Mouse (Mus musculus) ES-Bruce4 (cell line): ENCODE data around the gene Rplp0.

Experiments
- CTCF ChIP-seq: IDR thresholded peaks from one replicate; pipeline ENCODE4 v1.8.1; 2011; ENCODE audit warnings: low read depth, low read length
- POLR2A ChIP-seq: IDR thresholded peaks from one replicate; pipeline ENCODE4 v1.8.1; 2011; ENCODE audit warnings: low read length; ENCODE audit not compliant: insufficient read depth

- TF ChIP-seq CTCF (no peak), POLR2A (no peak)
Observed at GRCm38 (mm10) chr5:115528128-115528527, 31.1 kb upstream of the Rplp0 start.
